ENCODE assay signal across 10 mouse cellular contexts in the genomic region with DNA sequence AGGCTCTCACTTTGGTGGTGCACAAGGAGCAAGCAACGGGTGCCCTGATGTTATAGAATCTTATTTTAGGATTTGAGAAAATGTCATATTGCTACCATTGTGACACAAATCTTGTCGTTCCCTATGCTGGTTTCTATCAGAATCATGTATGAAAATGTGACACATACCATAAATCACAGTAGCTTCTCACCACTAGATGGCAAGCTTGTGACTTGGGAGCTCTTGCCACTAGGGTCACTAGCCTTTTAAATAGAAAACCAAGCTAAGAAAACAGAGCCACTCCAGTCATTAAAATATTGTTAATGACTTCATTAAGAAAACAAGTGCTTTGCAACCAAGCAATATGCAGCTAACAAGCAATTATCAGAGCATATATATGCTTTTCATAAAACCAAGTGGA.
DNase-seq lines count a peak whose midpoint lies in the region; ATAC-seq and TF ChIP-seq lines count a peak whose summit lies in the region.
"Had no signal": no experiment of that assay in that cellular context is flagged by ENCODE, and none has a peak within 500 bp of the region (broad histone marks: within the 10 kb centered on the region; RNA-seq: fewer than 3 reads in every experiment).

No protein-coding gene starts in this region.

- no peak for TF ChIP-seq POLR2A in kidney, adult 2 months (IDR thresholded peaks at IDR 0.05; ENCODE audit: low read depth, low read length)

- 71% methylated on average over 2 of the region's 2 CpGs for WGBS in kidney, adult 2 months

- no peaks in the 10 kb centered on the region for H3K36me3 ChIP-seq in kidney, adult 2 months (ENCODE audit: control insufficient read depth, insufficient read depth, low read length)
- no peaks in the 10 kb centered on the region for H3K36me3 ChIP-seq in E14TG2a.4 (ENCODE audit: insufficient read depth, low read length)

- TF ChIP-seq CTCF in kidney, adult 2 months (conservative IDR thresholded peaks at IDR 0.05; ENCODE audit: insufficient read depth, insufficient read length, low read depth, low read length): no peak
- peak; percentile 48 for TF ChIP-seq CTCF in E14TG2a.4 (conservative IDR thresholded peaks at IDR 0.05; ENCODE audit: low read length)

- no peak overlapping the region for H3K27ac ChIP-seq in kidney, adult 2 months (ENCODE audit: insufficient read depth, low read depth, low read length)

- H3K4me3 ChIP-seq in kidney, adult 2 months (ENCODE audit: insufficient read depth, low read depth, low read length): no peak overlapping the region
- H3K4me3 ChIP-seq in E14TG2a.4 (replicated peaks; ENCODE audit: low read length): no peak overlapping the region

- ATAC-seq in granulocyte monocyte progenitor cell, adult 5-6 weeks (replicated peaks; ENCODE audit: poor library complexity, severe bottlenecking): peak; percentile 35; the same call in 1 of the 2 replicates

- no peaks in the 10 kb centered on the region for H3K4me1 ChIP-seq in kidney, adult 2 months (ENCODE audit: control insufficient read depth, insufficient read depth, low read length)
- no peaks in the 10 kb centered on the region for H3K4me1 ChIP-seq in E14TG2a.4 (replicated peaks; ENCODE audit: low read depth, low read length)

- H3K27me3 ChIP-seq in kidney, adult 2 months (replicated peaks; ENCODE audit: control insufficient read depth, insufficient read depth, low read length): no peaks in the 10 kb centered on the region
- no peaks in the 10 kb centered on the region for H3K27me3 ChIP-seq in E14TG2a.4 (ENCODE audit: insufficient read depth, low read length)

- no peaks in the 10 kb centered on the region for H3K9me3 ChIP-seq in E14TG2a.4 (ENCODE audit: low read length)

- peak; percentile 5 for DNase-seq in adrenal gland, postnatal 10 days
- no peak for DNase-seq in adrenal gland, postnatal 25 days
- DNase-seq in kidney, adult 2 months: peak; percentile 43
- DNase-seq in kidney, adult 11 months: no peak
- DNase-seq in spleen, postnatal 10 days (ENCODE audit: low spot score in 2 of 2): no peak
- no peak for DNase-seq in cerebellum, postnatal 4 days (ENCODE audit: low spot score in 2 of 2)
- DNase-seq: gastrocnemius, postnatal 10 days; heart, postnatal 36 days had no signal

Comparison
In these comparisons a context has a peak if more than half of its experiments do, and no peak if none do; other contexts are left out.
1. DNase-seq: peak in adrenal gland, postnatal 10 days (single experiment) and kidney, adult 2 months (single experiment); none in adrenal gland, postnatal 25 days (single experiment), kidney, adult 11 months (single experiment), spleen, postnatal 10 days (0 of 2) and cerebellum, postnatal 4 days (0 of 2).